Mouse (Mus musculus): ENCODE results near the gene Cnbd2.

GRCm38 (mm10) chr2:156402036-156402435 is 89.9 kb downstream of the Cnbd2 start:
- TF ChIP-seq POLR2A (IDR thresholded peaks at IDR 0.05; ENCODE audit: insufficient read depth, low read length) (no peak), CTCF (IDR thresholded peaks at IDR 0.05; ENCODE audit: low read depth, low read length) (no peak)

All from ES-Bruce4 (cell line).